Mouse (Mus musculus): ENCODE data around the gene Abhd2.

The Abhd2 gene

GRCm38 (mm10) chr7:79387140-79387539 is 114.1 kb downstream of the Abhd2 start:
- DNase-seq, result no peak

- no peak for DNase-seq
These were observed 115.0 kb downstream of the Abhd2 start for GRCm38 (mm10) chr7:79387991-79388390.

DNA sequence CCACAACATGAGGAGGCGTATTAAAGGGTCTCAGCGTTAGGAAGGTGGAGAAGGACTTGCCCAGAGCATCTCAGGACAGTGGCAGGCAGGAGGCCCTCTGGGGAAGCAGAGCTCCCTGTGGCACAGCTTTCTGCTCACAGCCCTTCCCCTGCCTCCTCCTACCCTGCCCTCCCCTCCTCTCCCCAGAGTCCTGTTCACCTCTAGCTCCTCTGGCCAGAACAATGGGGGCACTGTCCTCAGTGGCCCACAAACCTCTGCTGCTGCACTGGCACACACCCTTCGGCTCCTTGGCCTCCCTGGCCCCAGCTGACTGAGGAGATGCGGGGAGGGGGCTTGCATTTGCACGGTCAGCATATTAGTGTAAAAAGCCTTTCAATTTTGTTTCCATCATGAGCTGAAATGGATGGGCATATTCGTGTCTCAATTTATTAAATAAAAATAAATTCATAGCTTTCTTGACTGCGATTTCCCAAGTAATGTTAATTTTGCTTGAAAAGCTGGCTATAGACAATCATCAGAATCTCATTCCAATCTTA is 115.7 kb downstream of the Abhd2 start:
- DNase-seq, result no peak

DNA sequence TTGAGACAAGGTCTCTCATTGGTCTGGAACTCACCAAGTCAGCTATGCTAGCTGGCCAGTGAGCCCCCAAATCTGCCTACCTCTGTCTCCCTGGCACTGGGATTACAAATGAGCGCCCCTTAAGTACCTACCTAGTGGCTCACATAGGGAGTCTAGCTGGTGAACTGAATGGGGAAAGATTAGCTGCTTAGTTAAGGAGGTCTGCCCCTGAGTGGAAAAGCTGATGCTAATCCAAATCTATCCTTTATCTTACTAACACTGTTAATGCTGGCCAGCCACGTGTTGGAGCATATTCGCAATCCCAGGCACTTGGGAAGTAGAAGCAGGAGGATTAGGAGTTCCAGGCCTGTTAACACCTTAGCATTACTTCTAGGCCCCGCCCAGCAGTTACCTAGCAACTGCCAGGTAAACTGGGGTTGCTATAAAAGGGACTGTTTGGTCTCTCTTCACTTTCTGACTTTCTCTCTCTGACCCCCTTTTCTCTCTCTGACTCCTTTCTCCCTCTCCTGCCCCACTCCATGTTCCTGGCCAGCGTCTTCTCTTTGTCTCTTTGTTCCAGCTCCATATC is 117.2 kb downstream of the Abhd2 start:
- no peak for DNase-seq

- no peak for DNase-seq
These were observed 118.5 kb downstream of the Abhd2 start for GRCm38 (mm10) chr7:79391471-79391870.

- peak; percentile 95 to 99 for DNase-seq
These were observed 119.1 kb downstream of the Abhd2 start, which contains the start of gene Fanci for GRCm38 (mm10) chr7:79391883-79392649. Gene Fanci, plus strand, starts transcription at chr7:79391929.

- no peak for DNase-seq
These were observed 120.0 kb downstream of the Abhd2 start for GRCm38 (mm10) chr7:79392860-79393513.

DNA sequence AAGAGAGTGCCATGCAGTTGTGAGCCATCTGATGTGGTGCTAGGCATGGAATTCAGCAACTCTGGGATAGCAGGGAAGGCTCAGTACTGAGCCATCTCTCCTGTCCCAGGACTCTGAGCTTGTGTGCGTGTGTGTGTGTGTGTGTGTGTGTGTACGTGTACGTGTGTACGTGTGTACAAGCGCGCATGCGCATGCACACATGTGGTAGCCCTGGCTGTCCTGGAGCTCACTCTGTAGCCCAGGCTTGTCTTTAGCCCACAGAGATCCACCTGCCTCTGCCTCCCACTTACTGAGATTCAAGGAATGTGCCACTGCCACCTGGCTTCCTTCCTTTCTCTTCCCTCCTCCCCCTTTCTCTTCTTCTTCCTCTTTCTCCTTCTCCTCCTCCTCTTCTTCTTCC is 120.9 kb downstream of the Abhd2 start:
- no peak for DNase-seq

DNA sequence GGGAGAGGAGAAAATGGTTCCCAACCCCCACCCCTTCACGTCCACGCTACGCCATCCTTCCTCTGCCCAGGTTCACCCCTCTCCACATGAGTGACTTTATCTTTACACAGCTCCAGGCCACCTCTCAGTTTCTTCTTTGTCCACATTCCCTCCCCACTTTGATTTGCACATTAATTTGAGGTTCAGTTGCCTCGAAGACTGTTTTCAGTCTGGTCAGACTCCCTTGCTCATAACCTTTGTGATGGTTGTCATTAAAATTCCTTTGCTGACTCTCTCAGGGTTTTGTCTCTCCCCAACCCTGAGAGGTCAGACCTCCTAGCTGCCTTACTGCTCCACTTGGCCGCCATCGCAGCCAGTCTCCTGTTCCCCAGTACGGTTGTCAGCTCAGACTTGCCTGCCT is 121.7 kb downstream of the Abhd2 start:
- no peak for DNase-seq

DNA sequence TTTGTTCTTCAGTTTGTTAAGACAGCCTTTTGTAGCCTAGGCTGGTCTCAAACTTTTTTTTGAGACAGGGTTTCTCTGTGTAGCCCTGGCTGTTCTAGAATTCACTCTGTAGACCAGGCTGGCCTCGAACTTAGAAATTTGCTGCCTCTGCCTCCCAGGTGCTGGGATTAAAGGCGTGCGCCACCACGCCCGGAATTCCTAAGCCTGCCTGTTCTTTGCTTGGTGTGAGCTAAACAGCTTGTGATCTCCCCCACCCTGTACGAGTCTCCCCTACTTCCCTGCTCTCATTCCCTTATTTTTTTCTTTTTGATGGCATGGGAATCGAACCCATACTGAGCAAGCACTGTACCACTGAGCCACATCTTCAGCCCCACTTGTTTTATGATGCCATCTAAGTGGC is 122.2 kb downstream of the Abhd2 start:
- no peak for DNase-seq

- DNase-seq, result no peak
These were observed 124.5 kb downstream of the Abhd2 start for GRCm38 (mm10) chr7:79397446-79397963.

GRCm38 (mm10) chr7:79398426-79398825 is 125.4 kb downstream of the Abhd2 start:
- no peak for DNase-seq

GRCm38 (mm10) chr7:79398971-79399370 is 126.0 kb downstream of the Abhd2 start:
- no peak for DNase-seq

DNA sequence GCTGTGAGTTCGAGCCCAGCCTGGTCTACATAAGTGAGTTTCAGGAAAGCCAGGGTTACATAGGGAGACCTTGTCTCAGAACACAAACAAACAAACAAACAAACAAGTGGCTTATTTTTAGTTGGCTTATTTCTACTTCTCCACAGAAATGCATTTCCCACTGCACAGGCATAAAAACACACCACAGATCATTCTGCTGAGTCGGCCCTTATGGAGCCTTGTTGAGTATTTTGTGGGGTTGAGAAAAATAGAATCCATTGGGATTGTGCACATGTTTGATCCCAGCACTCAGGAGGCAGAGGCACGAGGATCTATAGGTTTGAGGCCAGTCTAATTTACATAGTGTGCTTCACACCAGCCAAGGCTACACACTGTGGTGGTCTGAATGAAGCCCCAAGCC is 127.3 kb downstream of the Abhd2 start:
- DNase-seq, result no peak

GRCm38 (mm10) chr7:79414449-79415375 is 141.7 kb downstream of the Abhd2 start:
- DNase-seq, result no peak
